Mouse (Mus musculus) T-helper 1 cell (primary cell): Measurements from ENCODE around the gene Ogfod2.

Experiments
- in situ Hi-C: fragments of 300-600 bp; cut with MboI, MseI; formaldehyde crosslinking; loops from one replicate; pipeline ENCODE4 v1.15.1; 2025; ENCODE audit warnings: high pct_unique_total_duplicates

The Ogfod2 gene

DNA sequence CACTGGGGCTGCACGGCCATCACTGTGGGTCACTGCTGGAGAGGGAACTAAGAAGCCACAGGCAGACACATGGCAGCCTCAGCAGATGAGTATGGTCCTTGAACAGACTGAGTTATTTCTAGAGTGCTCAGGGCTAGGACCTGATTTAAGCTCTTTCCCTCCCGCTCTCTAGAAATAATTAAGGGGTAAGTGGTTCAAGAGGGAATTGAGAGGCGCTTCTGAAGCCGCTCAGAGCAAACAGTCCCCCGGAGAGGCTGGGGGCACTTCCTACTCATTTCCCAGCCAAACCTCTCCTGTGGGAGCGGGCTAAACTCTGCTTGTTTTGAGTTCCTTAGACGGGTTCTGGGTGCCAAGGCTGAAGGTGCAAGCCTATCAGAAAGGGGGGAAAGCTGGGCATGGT, 38.8 kb downstream of the Ogfod2 start:
- in situ Hi-C loops, result loop anchor here (25.0 kb wide), 1 partner anchor 586 kb away; the partner anchor contains the start of gene Dnah10

DNA sequence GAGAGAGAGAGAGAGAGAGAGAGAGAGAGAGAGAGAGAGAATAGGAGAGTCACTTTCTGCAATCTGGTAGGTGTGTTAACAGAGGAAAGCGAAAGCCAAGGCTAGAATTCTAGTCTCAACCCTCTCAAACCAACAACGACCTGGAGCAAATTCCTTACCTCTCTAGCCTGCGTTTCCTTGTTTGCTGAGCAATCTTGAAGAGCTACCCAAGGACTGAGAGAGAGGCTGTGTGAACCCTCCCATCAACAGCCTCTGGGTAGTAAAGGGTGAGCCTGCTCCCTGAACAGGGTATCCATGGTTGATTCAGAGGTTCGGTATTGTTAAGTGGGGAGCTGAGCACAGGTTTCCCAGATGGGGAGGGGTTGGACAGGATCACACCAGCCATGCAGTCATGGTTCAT, 40.6 kb downstream of the Ogfod2 start:
- in situ Hi-C loops, result loop anchor here (25.0 kb wide), 1 partner anchor 585 kb away; the partner anchor contains the start of gene Dnah10

DNA sequence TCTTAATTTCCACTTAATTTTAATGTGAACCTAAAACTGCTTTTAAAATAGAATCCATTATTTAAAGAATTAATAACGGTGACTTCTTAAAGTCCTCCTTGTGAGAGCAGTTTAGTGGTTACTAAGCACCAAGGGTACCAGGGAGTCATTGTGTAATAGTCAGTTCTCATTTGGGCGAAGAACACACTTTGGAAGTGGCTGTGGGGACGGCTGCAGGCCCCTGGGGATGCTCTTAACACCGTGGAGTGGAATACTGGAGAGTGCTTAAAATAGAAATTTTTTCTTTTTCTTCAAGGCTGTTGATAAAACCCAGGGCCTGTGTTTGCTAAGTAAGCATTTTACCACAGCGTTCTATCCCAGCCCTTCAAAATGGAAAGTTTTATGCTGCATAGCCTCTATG, 43.8 kb downstream of the Ogfod2 start:
- in situ Hi-C loops, result loop anchor here (25.0 kb wide), 1 partner anchor 581 kb away; the partner anchor contains the start of gene Dnah10

DNA sequence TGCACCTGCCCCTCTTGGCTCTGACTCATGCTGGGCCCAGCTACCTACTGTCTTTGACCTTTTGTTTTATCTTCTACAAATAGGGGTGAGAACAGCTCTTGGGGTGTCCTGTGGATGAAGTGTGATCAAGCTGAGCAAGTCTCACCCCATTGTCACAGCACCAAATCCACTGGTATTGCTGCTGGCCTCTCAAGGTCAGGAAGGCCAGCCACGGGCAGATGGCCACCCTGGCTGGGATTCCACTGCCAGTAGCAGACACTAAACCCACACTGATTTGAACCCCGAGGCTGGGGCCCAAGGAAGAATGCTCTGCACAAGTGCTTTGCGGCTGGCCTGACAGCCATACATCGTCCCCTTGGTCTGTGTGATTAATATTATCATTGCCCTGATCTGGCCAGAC, 46.2 kb downstream of the Ogfod2 start:
- in situ Hi-C loops, result loop anchor here (25.0 kb wide), 1 partner anchor 579 kb away; the partner anchor contains the start of gene Dnah10

DNA sequence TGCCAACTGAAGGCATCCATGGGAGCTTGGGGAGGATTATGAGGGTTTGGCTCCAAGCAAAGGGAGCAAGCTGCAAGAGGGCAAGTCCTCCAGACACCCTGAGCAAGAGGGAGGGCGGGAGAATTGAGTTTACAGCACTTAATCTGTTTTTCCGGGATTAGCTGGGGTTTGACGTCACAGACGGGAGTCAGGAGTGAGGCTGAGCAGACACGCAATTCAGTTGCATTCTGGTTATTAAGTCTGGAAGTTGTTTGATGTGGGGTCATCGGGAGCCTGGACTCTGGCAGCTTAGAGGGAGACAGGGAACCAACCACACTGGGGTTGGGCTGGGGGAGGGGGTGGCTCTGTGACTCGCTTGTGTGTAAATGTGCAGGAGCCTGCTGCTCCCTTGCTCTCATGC, 47.4 kb downstream of the Ogfod2 start:
- in situ Hi-C loops, result loop anchor here (25.0 kb wide), 1 partner anchor 578 kb away; the partner anchor contains the start of gene Dnah10

DNA sequence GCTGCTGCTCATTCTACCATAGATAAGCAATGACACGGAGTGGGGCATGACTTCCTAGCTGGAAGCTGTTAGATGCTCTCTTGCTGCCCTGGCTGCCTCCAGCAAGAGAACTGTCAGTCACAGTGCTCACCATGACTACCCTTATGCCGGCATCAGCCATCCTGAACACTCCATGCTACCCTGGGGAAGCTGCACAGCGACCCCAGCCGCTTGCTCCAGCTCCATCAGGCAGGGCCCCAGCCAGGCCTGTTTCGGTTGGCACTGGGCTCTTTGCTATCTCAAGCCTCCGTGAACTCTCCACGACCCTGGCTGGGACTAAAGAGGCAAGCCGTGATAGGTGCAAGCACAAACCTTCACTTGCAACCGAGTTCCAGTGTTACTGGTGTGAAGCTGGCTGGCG, 49.7 kb downstream of the Ogfod2 start:
- in situ Hi-C loops, result loop anchor here (10.0 to 25.0 kb wide), 2 partner anchors 93 to 575 kb away; partner anchors contain the start of gene Dnah10

DNA sequence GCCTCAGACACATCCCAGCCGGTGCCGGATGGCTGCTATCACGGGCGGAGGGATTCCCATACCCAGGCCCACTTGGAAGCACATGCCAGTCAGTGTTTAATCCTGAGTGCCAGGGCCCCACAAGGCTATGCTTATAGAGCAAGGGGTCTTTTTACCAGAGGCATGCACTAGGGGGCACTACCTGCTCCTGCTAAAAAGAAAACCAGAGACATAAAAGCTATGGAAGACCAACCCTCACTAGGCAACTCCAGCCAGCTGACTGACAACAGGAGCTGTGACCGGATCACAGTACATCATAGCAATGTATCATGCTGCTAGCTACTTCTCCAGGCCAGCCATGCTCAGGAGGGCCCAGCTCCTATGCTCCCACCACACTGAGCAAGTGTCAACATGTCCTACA, 50.5 kb downstream of the Ogfod2 start:
- in situ Hi-C loops, result loop anchor here (10.0 to 25.0 kb wide), 2 partner anchors 92 to 575 kb away; partner anchors contain the start of gene Dnah10

DNA sequence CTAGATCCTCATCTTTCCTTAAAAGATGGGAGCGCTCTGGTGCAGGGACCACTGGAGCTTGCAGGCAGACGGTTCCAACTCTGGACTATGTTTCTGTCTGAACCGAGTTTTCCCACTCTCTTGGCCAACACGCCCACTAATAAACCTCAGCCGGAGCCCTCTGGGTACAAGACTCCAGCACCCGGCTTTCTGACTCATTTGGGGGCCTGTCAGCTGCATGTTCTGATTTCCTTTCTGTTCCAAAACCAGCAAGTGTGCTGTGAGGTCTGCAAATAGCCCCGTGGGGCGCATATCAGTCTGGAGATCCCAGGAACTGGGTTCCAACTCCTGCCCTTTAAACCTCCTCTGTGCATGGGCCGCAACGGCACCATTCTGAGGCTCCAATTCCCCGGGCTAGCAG, 51.3 kb downstream of the Ogfod2 start:
- in situ Hi-C loops, result loop anchor here (10.0 to 25.0 kb wide), 2 partner anchors 91 to 574 kb away; partner anchors contain the start of gene Dnah10
